Mouse (Mus musculus): ENCODE measurements around the gene Prkar2b. TPM values are rescaled to one million over a fixed set of nuclear protein-coding genes. Genes with fewer than 3 reads are reported as not detected.

The Prkar2b gene
- polyA plus RNA-seq, 1 experiment = 16.2 TPM

- Histone ChIP-seq H3K4me2 (ENCODE audit: low read depth) (no peak overlapping the region), H3ac (ENCODE audit: control insufficient read depth, insufficient read length) (no peak overlapping the region), H3K4me3 (no peak overlapping the region), H3K79me2 (ENCODE audit: control insufficient read depth, insufficient read depth) (no peaks in the 10 kb centered on the region), H3K36me3 (ENCODE audit: control insufficient read depth, insufficient read depth) (no peaks in the 10 kb centered on the region), H3K27me3 (ENCODE audit: control insufficient read depth, insufficient read depth, insufficient read length) (no peaks in the 10 kb centered on the region)
- TF ChIP-seq MYOG (IDR thresholded peaks at IDR 0.05; ENCODE audit: control insufficient read depth in 1 of 3, insufficient read depth in 1 of 3, insufficient read length in 2 of 3, low read depth in 2 of 3) (no peak), SRF (IDR thresholded peaks at IDR 0.05; ENCODE audit: control insufficient read depth, insufficient read length, low read depth) (no peak), CEBPB (IDR thresholded peaks at IDR 0.05; ENCODE audit: insufficient read depth, poor library complexity, severe bottlenecking) (no peak), USF1 (IDR thresholded peaks at IDR 0.05; ENCODE audit: low read depth) (no peak), TCF12 (IDR thresholded peaks at IDR 0.05; ENCODE audit: insufficient read depth, poor library complexity, severe bottlenecking) (no peak)
Observed at GRCm38 (mm10) chr12:32092452-32092851, 31.4 kb upstream of the Prkar2b start.

- H3K4me2 ChIP-seq (ENCODE audit: low read depth) = no peak overlapping the region
- H3K27me3 ChIP-seq (ENCODE audit: control insufficient read depth, insufficient read depth, insufficient read length) = no peaks in the 10 kb centered on the region
- H3ac ChIP-seq (ENCODE audit: control insufficient read depth, insufficient read length) = no peak overlapping the region
- TF ChIP-seq MYOD1 (IDR thresholded peaks at IDR 0.05; ENCODE audit: control insufficient read depth in 1 of 3, insufficient read length in 2 of 3, low read depth in 2 of 3) (peak in 2 of 3 experiments; percentile 42 to 56), MAX (IDR thresholded peaks at IDR 0.05; ENCODE audit: low read depth) (no peak)
- H3K79me2 ChIP-seq (ENCODE audit: control insufficient read depth, insufficient read depth) = no peaks in the 10 kb centered on the region
- no peaks in the 10 kb centered on the region for H3K36me3 ChIP-seq (ENCODE audit: control insufficient read depth, insufficient read depth)
- H3K4me3 ChIP-seq = no peak overlapping the region
Observed at GRCm38 (mm10) chr12:32088566-32088965, 27.5 kb upstream of the Prkar2b start.

GRCm38 (mm10) chr12:32087339-32087738, 26.2 kb upstream of the Prkar2b start:
- H3K36me3 ChIP-seq (ENCODE audit: control insufficient read depth, insufficient read depth) = no peaks in the 10 kb centered on the region
- H3K4me2 ChIP-seq (ENCODE audit: low read depth) = no peak overlapping the region
- no peak overlapping the region for H3K4me3 ChIP-seq
- H3K27me3 ChIP-seq (ENCODE audit: control insufficient read depth, insufficient read depth, insufficient read length) = no peaks in the 10 kb centered on the region
- no peaks in the 10 kb centered on the region for H3K79me2 ChIP-seq (ENCODE audit: control insufficient read depth, insufficient read depth)
- no peak overlapping the region for H3ac ChIP-seq (ENCODE audit: control insufficient read depth, insufficient read length)
- TF ChIP-seq TCF3 (IDR thresholded peaks at IDR 0.05; ENCODE audit: insufficient read length, low read depth) (no peak), MAX (IDR thresholded peaks at IDR 0.05; ENCODE audit: low read depth) (no peak), REST (IDR thresholded peaks at IDR 0.05; ENCODE audit: insufficient read depth, insufficient read length) (no peak), POLR2AphosphoS2 (IDR thresholded peaks at IDR 0.05; ENCODE audit: insufficient read length, low read depth) (no peak), MYOG (IDR thresholded peaks at IDR 0.05; ENCODE audit: control insufficient read depth in 1 of 3, insufficient read depth in 1 of 3, insufficient read length in 2 of 3, low read depth in 2 of 3) (no peak), E2F4 (IDR thresholded peaks at IDR 0.05; ENCODE audit: insufficient read depth) (no peak), MYOD1 (IDR thresholded peaks at IDR 0.05; ENCODE audit: control insufficient read depth in 1 of 3, insufficient read length in 2 of 3, low read depth in 2 of 3) (no peak), SRF (IDR thresholded peaks at IDR 0.05; ENCODE audit: control insufficient read depth, insufficient read length, low read depth) (no peak), CEBPB (IDR thresholded peaks at IDR 0.05; ENCODE audit: insufficient read depth, poor library complexity, severe bottlenecking) (no peak), TCF12 (IDR thresholded peaks at IDR 0.05; ENCODE audit: insufficient read depth, poor library complexity, severe bottlenecking) (no peak), USF1 (IDR thresholded peaks at IDR 0.05; ENCODE audit: low read depth) (no peak), POLR2A (IDR thresholded peaks at IDR 0.05; ENCODE audit: insufficient read length, low read depth) (no peak)

- no peaks in the 10 kb centered on the region for H3K79me2 ChIP-seq (ENCODE audit: control insufficient read depth, insufficient read depth)
- no peak overlapping the region for H3ac ChIP-seq (ENCODE audit: control insufficient read depth, insufficient read length)
- H3K36me3 ChIP-seq (ENCODE audit: control insufficient read depth, insufficient read depth) = no peaks in the 10 kb centered on the region
- TF ChIP-seq POLR2A (IDR thresholded peaks at IDR 0.05; ENCODE audit: insufficient read length, low read depth) = no peak
- no peak for TF ChIP-seq POLR2AphosphoS2 (IDR thresholded peaks at IDR 0.05; ENCODE audit: insufficient read length, low read depth)
- TF ChIP-seq MYOD1 (IDR thresholded peaks at IDR 0.05; ENCODE audit: control insufficient read depth in 1 of 3, insufficient read length in 2 of 3, low read depth in 2 of 3) = no peak
- no peak for TF ChIP-seq USF1 (IDR thresholded peaks at IDR 0.05; ENCODE audit: low read depth)
- TF ChIP-seq REST (IDR thresholded peaks at IDR 0.05; ENCODE audit: insufficient read depth, insufficient read length) = no peak
- TF ChIP-seq TCF12 (IDR thresholded peaks at IDR 0.05; ENCODE audit: insufficient read depth, poor library complexity, severe bottlenecking) = no peak
- no peak for TF ChIP-seq E2F4 (IDR thresholded peaks at IDR 0.05; ENCODE audit: insufficient read depth)
- no peak for TF ChIP-seq CEBPB (IDR thresholded peaks at IDR 0.05; ENCODE audit: insufficient read depth, poor library complexity, severe bottlenecking)
- TF ChIP-seq SRF (IDR thresholded peaks at IDR 0.05; ENCODE audit: control insufficient read depth, insufficient read length, low read depth) = no peak
- no peak for TF ChIP-seq MYOG (IDR thresholded peaks at IDR 0.05; ENCODE audit: control insufficient read depth in 1 of 3, insufficient read depth in 1 of 3, insufficient read length in 2 of 3, low read depth in 2 of 3)
- TF ChIP-seq MAX (IDR thresholded peaks at IDR 0.05; ENCODE audit: low read depth) = no peak
- H3K27me3 ChIP-seq (ENCODE audit: control insufficient read depth, insufficient read depth, insufficient read length) = no peaks in the 10 kb centered on the region
- no peak overlapping the region for H3K4me3 ChIP-seq
- H3K4me2 ChIP-seq (ENCODE audit: low read depth) = no peak overlapping the region
Observed at GRCm38 (mm10) chr12:32086874-32087273, 25.8 kb upstream of the Prkar2b start.

- H3ac ChIP-seq (ENCODE audit: control insufficient read depth, insufficient read length) = no peak overlapping the region
- TF ChIP-seq USF1 (IDR thresholded peaks at IDR 0.05; ENCODE audit: low read depth) = no peak
- no peak for TF ChIP-seq TCF3 (IDR thresholded peaks at IDR 0.05; ENCODE audit: insufficient read length, low read depth)
- TF ChIP-seq MYOG (IDR thresholded peaks at IDR 0.05; ENCODE audit: control insufficient read depth in 1 of 3, insufficient read depth in 1 of 3, insufficient read length in 2 of 3, low read depth in 2 of 3) = no peak
- no peak for TF ChIP-seq POLR2A (IDR thresholded peaks at IDR 0.05; ENCODE audit: insufficient read length, low read depth)
- no peak for TF ChIP-seq E2F4 (IDR thresholded peaks at IDR 0.05; ENCODE audit: insufficient read depth)
- no peak for TF ChIP-seq POLR2AphosphoS2 (IDR thresholded peaks at IDR 0.05; ENCODE audit: insufficient read length, low read depth)
- TF ChIP-seq SRF (IDR thresholded peaks at IDR 0.05; ENCODE audit: control insufficient read depth, insufficient read length, low read depth) = no peak
- TF ChIP-seq MYOD1 (IDR thresholded peaks at IDR 0.05; ENCODE audit: control insufficient read depth in 1 of 3, insufficient read length in 2 of 3, low read depth in 2 of 3) = no peak
- TF ChIP-seq CEBPB (IDR thresholded peaks at IDR 0.05; ENCODE audit: insufficient read depth, poor library complexity, severe bottlenecking) = no peak
- no peak for TF ChIP-seq MAX (IDR thresholded peaks at IDR 0.05; ENCODE audit: low read depth)
- no peak for TF ChIP-seq TCF12 (IDR thresholded peaks at IDR 0.05; ENCODE audit: insufficient read depth, poor library complexity, severe bottlenecking)
- TF ChIP-seq REST (IDR thresholded peaks at IDR 0.05; ENCODE audit: insufficient read depth, insufficient read length) = no peak
- no peaks in the 10 kb centered on the region for H3K36me3 ChIP-seq (ENCODE audit: control insufficient read depth, insufficient read depth)
- no peak overlapping the region for H3K4me3 ChIP-seq
- H3K79me2 ChIP-seq (ENCODE audit: control insufficient read depth, insufficient read depth) = no peaks in the 10 kb centered on the region
- no peaks in the 10 kb centered on the region for H3K27me3 ChIP-seq (ENCODE audit: control insufficient read depth, insufficient read depth, insufficient read length)
- no peak overlapping the region for H3K4me2 ChIP-seq (ENCODE audit: low read depth)
Observed at GRCm38 (mm10) chr12:32085856-32086255, 24.8 kb upstream of the Prkar2b start.
